Mouse (Mus musculus): ENCODE measurements around the gene Ccdc102a. TPM values are rescaled to one million over a fixed set of nuclear protein-coding genes. Genes with fewer than 3 reads are reported as not detected.

The Ccdc102a gene
- polyA plus RNA-seq, 1 experiment, result 5.4 TPM

GRCm38 (mm10) chr8:94870474-94871107 lies 47.3 kb downstream of the Ccdc102a start:
- Histone ChIP-seq H3K9ac (ENCODE audit: low read depth, poor library complexity, severe bottlenecking) (peak overlapping the region; percentile 14; the same call in 1 of the 2 replicates), H3K27me3 (ENCODE audit: control insufficient read depth, insufficient read depth, low read length, poor library complexity, severe bottlenecking) (no peaks in the 10 kb centered on the region), H3K27ac (ENCODE audit: insufficient read depth, low read length) (no peak overlapping the region), H3K4me3 (ENCODE audit: low read depth, low read length) (peak overlapping the region; percentile 25), H3K36me3 (ENCODE audit: control insufficient read depth, insufficient read depth, low read length, poor library complexity, severe bottlenecking) (0 out of 2 replicates have a peak, but pooled peaks cover under 1% of the 10 kb centered on the region), H3K4me1 (ENCODE audit: control insufficient read depth, insufficient read depth, low read length) (no peaks in the 10 kb centered on the region), H3K9me3 (replicated peaks; ENCODE audit: control insufficient read depth, insufficient read depth, low read length, poor library complexity, severe bottlenecking) (no peaks in the 10 kb centered on the region)
- TF ChIP-seq EP300 (IDR thresholded peaks at IDR 0.05; ENCODE audit: insufficient read depth, low read depth, low read length) (no peak), CTCF (IDR thresholded peaks at IDR 0.05; ENCODE audit: low read depth, low read length) (no peak), POLR2A (IDR thresholded peaks at IDR 0.05; ENCODE audit: insufficient read depth, low read length) (no peak)

- H3K9ac ChIP-seq (ENCODE audit: low read depth, poor library complexity, severe bottlenecking), result no peak overlapping the region
- TF ChIP-seq EP300 (IDR thresholded peaks at IDR 0.05; ENCODE audit: insufficient read depth, low read depth, low read length) (no peak), POLR2A (IDR thresholded peaks at IDR 0.05; ENCODE audit: insufficient read depth, low read length) (no peak), CTCF (IDR thresholded peaks at IDR 0.05; ENCODE audit: low read depth, low read length) (no peak)
- no peaks in the 10 kb centered on the region for H3K4me1 ChIP-seq (ENCODE audit: control insufficient read depth, insufficient read depth, low read length)
- H3K27ac ChIP-seq (ENCODE audit: insufficient read depth, low read length), result no peak overlapping the region
- no peaks in the 10 kb centered on the region for H3K9me3 ChIP-seq (replicated peaks; ENCODE audit: control insufficient read depth, insufficient read depth, low read length, poor library complexity, severe bottlenecking)
- H3K4me3 ChIP-seq (ENCODE audit: low read depth, low read length), result no peak overlapping the region
- H3K27me3 ChIP-seq (ENCODE audit: control insufficient read depth, insufficient read depth, low read length, poor library complexity, severe bottlenecking), result no peaks in the 10 kb centered on the region
- 0 out of 2 replicates have a peak, but pooled peaks cover 3% of the 10 kb centered on the region for H3K36me3 ChIP-seq (ENCODE audit: control insufficient read depth, insufficient read depth, low read length, poor library complexity, severe bottlenecking)
Observed at GRCm38 (mm10) chr8:94870003-94870402, 47.9 kb downstream of the Ccdc102a start.

- H3K36me3 ChIP-seq (ENCODE audit: control insufficient read depth, insufficient read depth, low read length, poor library complexity, severe bottlenecking), result peaks cover 6% of the 10 kb centered on the region
- no peak overlapping the region for H3K27ac ChIP-seq (ENCODE audit: insufficient read depth, low read length)
- no peak overlapping the region for H3K9ac ChIP-seq (ENCODE audit: low read depth, poor library complexity, severe bottlenecking)
- no peaks in the 10 kb centered on the region for H3K4me1 ChIP-seq (ENCODE audit: control insufficient read depth, insufficient read depth, low read length)
- H3K9me3 ChIP-seq (replicated peaks; ENCODE audit: control insufficient read depth, insufficient read depth, low read length, poor library complexity, severe bottlenecking), result no peaks in the 10 kb centered on the region
- no peak for TF ChIP-seq CTCF (IDR thresholded peaks at IDR 0.05; ENCODE audit: low read depth, low read length)
- no peak for TF ChIP-seq EP300 (IDR thresholded peaks at IDR 0.05; ENCODE audit: insufficient read depth, low read depth, low read length)
- no peak for TF ChIP-seq POLR2A (IDR thresholded peaks at IDR 0.05; ENCODE audit: insufficient read depth, low read length)
- no peak overlapping the region for H3K4me3 ChIP-seq (ENCODE audit: low read depth, low read length)
- H3K27me3 ChIP-seq (ENCODE audit: control insufficient read depth, insufficient read depth, low read length, poor library complexity, severe bottlenecking), result no peaks in the 10 kb centered on the region
Observed at GRCm38 (mm10) chr8:94869146-94869545, 48.8 kb downstream of the Ccdc102a start.

GRCm38 (mm10) chr8:94866921-94867320 lies 51.0 kb downstream of the Ccdc102a start:
- no peak overlapping the region for H3K4me3 ChIP-seq (ENCODE audit: low read depth, low read length)
- H3K27me3 ChIP-seq (ENCODE audit: control insufficient read depth, insufficient read depth, low read length, poor library complexity, severe bottlenecking), result no peaks in the 10 kb centered on the region
- no peak overlapping the region for H3K9ac ChIP-seq (ENCODE audit: low read depth, poor library complexity, severe bottlenecking)
- H3K9me3 ChIP-seq (replicated peaks; ENCODE audit: control insufficient read depth, insufficient read depth, low read length, poor library complexity, severe bottlenecking), result no peaks in the 10 kb centered on the region
- no peak overlapping the region for H3K27ac ChIP-seq (ENCODE audit: insufficient read depth, low read length)
- peaks cover 26% of the 10 kb centered on the region for H3K36me3 ChIP-seq (ENCODE audit: control insufficient read depth, insufficient read depth, low read length, poor library complexity, severe bottlenecking)
- no peaks in the 10 kb centered on the region for H3K4me1 ChIP-seq (ENCODE audit: control insufficient read depth, insufficient read depth, low read length)
- TF ChIP-seq POLR2A (IDR thresholded peaks at IDR 0.05; ENCODE audit: insufficient read depth, low read length) (no peak), CTCF (IDR thresholded peaks at IDR 0.05; ENCODE audit: low read depth, low read length) (no peak), EP300 (IDR thresholded peaks at IDR 0.05; ENCODE audit: insufficient read depth, low read depth, low read length) (no peak)

GRCm38 (mm10) chr8:94865292-94865691 lies 52.6 kb downstream of the Ccdc102a start:
- H3K4me1 ChIP-seq (ENCODE audit: control insufficient read depth, insufficient read depth, low read length), result no peaks in the 10 kb centered on the region
- no peak overlapping the region for H3K4me3 ChIP-seq (ENCODE audit: low read depth, low read length)
- no peaks in the 10 kb centered on the region for H3K27me3 ChIP-seq (ENCODE audit: control insufficient read depth, insufficient read depth, low read length, poor library complexity, severe bottlenecking)
- peaks cover 34% of the 10 kb centered on the region for H3K36me3 ChIP-seq (ENCODE audit: control insufficient read depth, insufficient read depth, low read length, poor library complexity, severe bottlenecking)
- TF ChIP-seq CTCF (IDR thresholded peaks at IDR 0.05; ENCODE audit: low read depth, low read length), result no peak
- no peak for TF ChIP-seq POLR2A (IDR thresholded peaks at IDR 0.05; ENCODE audit: insufficient read depth, low read length)
- no peak for TF ChIP-seq EP300 (IDR thresholded peaks at IDR 0.05; ENCODE audit: insufficient read depth, low read depth, low read length)
- H3K9ac ChIP-seq (ENCODE audit: low read depth, poor library complexity, severe bottlenecking), result no peak overlapping the region
- H3K9me3 ChIP-seq (replicated peaks; ENCODE audit: control insufficient read depth, insufficient read depth, low read length, poor library complexity, severe bottlenecking), result no peaks in the 10 kb centered on the region
- H3K27ac ChIP-seq (ENCODE audit: insufficient read depth, low read length), result no peak overlapping the region

GRCm38 (mm10) chr8:94863897-94864673 lies 53.8 kb downstream of the Ccdc102a start:
- Histone ChIP-seq H3K36me3 (ENCODE audit: control insufficient read depth, insufficient read depth, low read length, poor library complexity, severe bottlenecking) (peaks cover 38% of the 10 kb centered on the region), H3K9me3 (replicated peaks; ENCODE audit: control insufficient read depth, insufficient read depth, low read length, poor library complexity, severe bottlenecking) (no peaks in the 10 kb centered on the region), H3K4me1 (ENCODE audit: control insufficient read depth, insufficient read depth, low read length) (no peaks in the 10 kb centered on the region), H3K27me3 (ENCODE audit: control insufficient read depth, insufficient read depth, low read length, poor library complexity, severe bottlenecking) (no peaks in the 10 kb centered on the region), H3K27ac (ENCODE audit: insufficient read depth, low read length) (no peak overlapping the region), H3K9ac (ENCODE audit: low read depth, poor library complexity, severe bottlenecking) (no peak overlapping the region), H3K4me3 (ENCODE audit: low read depth, low read length) (no peak overlapping the region)
- TF ChIP-seq EP300 (IDR thresholded peaks at IDR 0.05; ENCODE audit: insufficient read depth, low read depth, low read length) (no peak), CTCF (IDR thresholded peaks at IDR 0.05; ENCODE audit: low read depth, low read length) (no peak), POLR2A (IDR thresholded peaks at IDR 0.05; ENCODE audit: insufficient read depth, low read length) (no peak)

All from ES-Bruce4 (cell line).